Mouse (Mus musculus) erythroblast, embryonic 14.5 days (primary cell): Measurements from ENCODE around the gene Ly6g6d.

ENCODE experiments used
- GATA1 ChIP-seq: IDR thresholded peaks from 2 replicates; pipeline ENCODE4 v1.6.1; 2012; ENCODE audit warnings: low read length, inconsistent platforms, mixed read lengths
- TAL1 ChIP-seq: IDR thresholded peaks from 3 replicates; pipeline ENCODE4 v1.6.1; 2012; ENCODE audit warnings: low read length, inconsistent platforms, mixed read lengths

GRCm38 (mm10) chr17:35043794-35044193 lies 34.1 kb downstream of the Ly6g6d start:
- no peak for TF ChIP-seq GATA1
- TF ChIP-seq TAL1, result no peak
